Mouse (Mus musculus) MEL (cell line): Measurements from ENCODE around the gene Il10.

Experiments used
- EP300 ChIP-seq, 2 experiments: IDR thresholded peaks; 2 replicates each; pipeline ENCODE4 v1.6.1; 2011; ENCODE audit warnings: improper control_type of control experiment in 2 of 2, low read length in 2 of 2, low read depth in 1 of 2, mild to moderate bottlenecking in 1 of 2
- POLR2A ChIP-seq, 2 experiments: IDR thresholded peaks; 2 replicates each; pipeline ENCODE4 v1.6.1; 2011 to 2012; ENCODE audit warnings: low read length in 2 of 2, mild to moderate bottlenecking in 2 of 2, control low read depth in 1 of 2, improper control_type of control experiment in 1 of 2, low read depth in 1 of 2, moderate library complexity in 1 of 2; ENCODE audit not compliant: control insufficient read depth in 1 of 2, insufficient read depth in 1 of 2, poor library complexity in 1 of 2

GRCm38 (mm10) chr1:131045723-131046355 is 26.2 kb downstream of the Il10 start:
- no peak for TF ChIP-seq POLR2A (IDR thresholded peaks at IDR 0.05; ENCODE audit: control insufficient read depth in 1 of 2, insufficient read depth in 1 of 2, low read depth in 1 of 2, low read length in 2 of 2, poor library complexity in 1 of 2)
- TF ChIP-seq EP300 (IDR thresholded peaks at IDR 0.05; ENCODE audit: low read depth in 1 of 2, low read length in 2 of 2) = no peak
